Mouse (Mus musculus) urinary bladder, postnatal 10 days (tissue): ENCODE results near the gene Aqp7.

Experiments used
- DNase-seq: peaks from one replicate; pipeline ENCODE4 v3.0.0; 2022; ENCODE audit warnings: low spot score

Aqp7 gene

GRCm38 (mm10) chr4:41057361-41057760 lies 9.4 kb upstream of the Aqp7 start:
- DNase-seq: no peak

DNA sequence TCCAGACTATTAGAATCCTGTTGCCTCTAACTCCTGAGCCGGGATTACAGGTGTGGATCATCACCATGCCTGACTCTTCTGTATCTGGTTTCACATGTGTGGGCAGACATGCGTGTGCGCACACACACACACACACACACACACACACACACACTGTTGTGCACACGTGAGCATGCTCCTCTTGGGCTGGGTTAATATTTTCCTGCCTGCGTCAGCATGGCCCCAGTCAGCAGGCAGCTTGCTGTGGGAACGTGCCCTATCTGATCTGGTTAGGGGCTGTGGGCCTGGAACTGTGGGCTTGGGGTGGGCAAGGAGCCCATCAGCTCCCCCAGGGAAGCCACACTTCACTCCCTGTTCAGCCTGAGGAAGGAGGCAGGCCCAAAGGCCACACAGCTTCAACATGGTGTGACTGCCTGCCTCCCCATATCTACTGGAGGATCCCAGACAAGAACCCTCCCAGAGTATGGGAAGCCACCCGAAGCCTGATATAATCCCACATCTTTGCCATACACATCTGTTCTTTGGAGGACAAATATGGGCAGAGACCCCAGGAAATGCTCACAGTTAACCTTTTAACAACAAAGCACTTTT lies 8.9 kb upstream of the Aqp7 start:
- no peak for DNase-seq

GRCm38 (mm10) chr4:41056253-41056652 lies 8.3 kb upstream of the Aqp7 start:
- DNase-seq: no peak

DNA sequence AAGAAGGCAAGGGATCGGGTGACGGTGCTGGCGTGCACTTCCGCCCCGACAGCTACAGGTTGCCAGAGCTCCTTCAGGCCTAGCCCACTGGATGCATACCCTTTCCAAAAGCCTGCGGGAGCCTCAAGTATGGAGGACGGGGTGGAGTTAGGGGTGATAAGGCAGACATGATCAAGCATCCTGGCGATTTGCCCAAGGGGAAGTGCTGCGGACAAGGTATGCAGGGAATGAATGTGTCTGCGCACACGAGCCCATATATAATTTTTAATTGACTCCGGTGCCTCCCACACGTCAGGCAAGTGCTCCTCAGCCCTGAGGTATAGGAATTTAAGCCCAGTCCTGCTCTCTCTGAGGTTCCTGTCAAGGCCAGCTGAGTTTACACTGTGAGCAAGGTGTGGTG lies 7.2 kb upstream of the Aqp7 start:
- DNase-seq: no peak

- no peak for DNase-seq
These were observed 3.8 kb upstream of the Aqp7 start for GRCm38 (mm10) chr4:41051781-41052180.

DNA sequence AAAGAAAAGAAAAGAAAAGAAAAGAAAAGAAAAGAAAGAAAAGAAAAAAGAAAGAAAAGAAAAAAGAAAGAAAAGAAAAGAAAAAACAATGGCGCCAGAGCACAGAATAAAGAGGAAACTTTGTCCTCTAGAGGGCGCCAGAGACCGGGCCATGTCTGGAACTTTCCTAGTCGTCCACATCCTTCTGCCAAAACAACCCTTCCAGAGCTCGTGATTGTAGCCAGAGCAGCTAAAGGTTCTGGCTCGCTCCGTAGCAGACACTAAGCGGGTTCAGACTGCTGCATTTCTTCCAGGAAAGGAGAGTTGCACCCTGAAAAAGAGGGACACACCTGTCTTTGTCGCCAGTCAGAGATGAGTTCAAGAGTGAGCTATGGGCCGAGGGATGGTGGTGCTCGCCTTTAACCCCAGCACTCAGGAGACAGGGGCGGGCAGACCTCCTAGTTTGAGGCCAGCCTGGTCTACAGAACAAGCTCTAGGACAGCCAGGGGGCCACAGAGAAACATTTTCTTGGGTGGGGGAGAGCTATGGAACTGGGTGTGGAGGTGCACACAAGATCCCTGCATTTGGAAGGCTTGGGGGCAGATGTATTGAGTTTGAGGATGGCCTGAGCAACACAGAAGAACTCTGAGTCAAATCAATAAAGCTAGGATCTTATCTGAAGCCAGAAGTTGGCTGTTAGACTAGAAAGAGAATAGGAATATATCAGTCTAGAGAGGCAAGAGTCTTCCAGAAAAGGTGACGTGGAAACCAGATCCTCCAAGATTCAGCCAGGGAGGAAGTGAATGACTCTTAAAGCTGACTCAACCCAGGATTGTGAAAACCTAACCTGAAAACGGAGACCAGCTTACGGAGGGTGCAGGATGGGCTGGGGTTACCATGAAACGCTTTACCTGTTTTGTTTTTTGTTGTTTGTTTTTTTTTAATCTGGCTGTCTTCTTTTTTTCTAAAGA lies 3.1 kb upstream of the Aqp7 start:
- peak; percentile 43 for DNase-seq

DNA sequence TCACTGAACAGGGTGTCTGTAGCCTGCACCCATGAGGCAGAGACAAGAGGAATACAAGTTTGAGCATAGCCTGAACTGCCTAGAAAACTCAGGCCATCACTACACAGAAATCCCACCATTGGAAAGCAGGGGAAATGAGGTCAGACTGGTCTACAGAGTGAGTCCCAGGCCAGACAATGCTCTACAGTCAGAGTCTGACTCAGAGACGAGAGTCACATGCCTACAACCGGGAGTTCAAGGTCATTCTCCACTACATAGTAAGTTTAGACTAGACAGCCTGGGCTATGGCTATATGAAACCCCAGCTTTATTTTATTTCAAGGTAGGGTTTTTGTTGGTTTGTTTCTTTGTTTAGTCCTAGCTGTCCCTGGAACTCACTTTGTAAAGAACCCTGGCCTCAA lies 987 bp upstream of the Aqp7 start:
- no peak for DNase-seq

- DNase-seq: no peak
These were observed 1.6 kb downstream of the Aqp7 start for GRCm38 (mm10) chr4:41046254-41046795.

- DNase-seq: no peak
These were observed 2.7 kb downstream of the Aqp7 start for GRCm38 (mm10) chr4:41045288-41045687.

DNA sequence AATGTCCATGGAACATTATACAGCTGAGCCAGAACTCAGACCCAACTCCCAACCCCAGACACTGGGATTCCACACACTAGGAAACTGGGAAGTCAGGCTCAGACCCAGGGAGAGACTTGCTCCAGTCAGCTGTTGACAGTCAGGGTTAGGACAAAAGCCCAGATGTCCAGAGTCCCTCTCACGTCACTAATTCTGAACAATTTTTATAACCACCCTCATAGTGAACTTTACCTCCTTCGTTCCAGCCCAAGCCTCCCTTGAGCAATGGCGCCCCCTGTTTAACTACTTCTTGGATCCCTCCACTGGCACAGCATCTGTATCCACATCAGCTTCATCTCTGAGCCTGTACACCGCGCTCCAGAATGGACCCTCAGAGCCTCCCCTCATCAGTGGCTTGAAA lies 4.0 kb downstream of the Aqp7 start:
- DNase-seq: no peak

- DNase-seq: no peak
These were observed 5.1 kb downstream of the Aqp7 start for GRCm38 (mm10) chr4:41042880-41043279.

GRCm38 (mm10) chr4:41040983-41041382 lies 7.0 kb downstream of the Aqp7 start:
- no peak for DNase-seq

- no peak for DNase-seq
These were observed 10.0 kb downstream of the Aqp7 start for GRCm38 (mm10) chr4:41037942-41038341.

DNA sequence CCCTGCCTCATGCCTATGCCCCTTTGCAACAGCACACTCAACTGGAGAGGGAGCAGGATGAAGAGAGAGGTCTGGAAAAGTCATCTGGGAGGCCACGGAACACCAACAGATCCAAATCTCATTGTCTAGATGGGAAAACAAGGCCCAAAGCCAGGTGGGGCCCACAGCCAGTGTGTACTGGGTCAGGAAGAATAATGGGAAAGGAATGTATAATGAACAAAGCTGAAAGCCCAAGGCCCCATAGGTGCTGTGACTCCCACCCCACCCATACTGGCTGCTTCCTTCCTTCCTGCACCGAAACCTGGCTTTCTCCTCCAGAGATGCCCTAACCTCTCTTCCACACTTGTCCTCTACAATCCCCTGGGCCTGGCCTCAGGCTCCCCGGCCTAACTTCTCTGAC lies 16.7 kb downstream of the Aqp7 start:
- no peak for DNase-seq

DNA sequence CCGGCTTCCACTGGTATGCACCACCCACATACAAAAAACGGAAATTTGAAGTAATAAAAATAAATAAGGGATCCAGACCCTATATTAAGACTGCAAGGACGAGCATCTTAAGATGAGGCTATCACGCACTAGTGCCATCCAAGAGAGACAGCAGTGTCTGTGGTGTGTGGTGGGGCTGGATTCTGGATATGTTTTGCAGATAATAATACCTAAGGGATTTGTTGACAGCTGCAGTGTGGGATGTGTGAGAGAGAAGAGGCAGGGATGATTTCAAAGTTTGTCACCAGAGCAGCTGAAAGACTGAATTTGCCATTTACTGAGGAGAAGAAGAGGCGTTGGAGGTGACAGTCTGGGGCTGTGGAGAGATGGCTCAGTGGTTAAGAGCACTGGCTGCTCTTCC lies 18.6 kb downstream of the Aqp7 start:
- DNase-seq: no peak

GRCm38 (mm10) chr4:41028272-41028671 lies 19.7 kb downstream of the Aqp7 start:
- DNase-seq: no peak

DNA sequence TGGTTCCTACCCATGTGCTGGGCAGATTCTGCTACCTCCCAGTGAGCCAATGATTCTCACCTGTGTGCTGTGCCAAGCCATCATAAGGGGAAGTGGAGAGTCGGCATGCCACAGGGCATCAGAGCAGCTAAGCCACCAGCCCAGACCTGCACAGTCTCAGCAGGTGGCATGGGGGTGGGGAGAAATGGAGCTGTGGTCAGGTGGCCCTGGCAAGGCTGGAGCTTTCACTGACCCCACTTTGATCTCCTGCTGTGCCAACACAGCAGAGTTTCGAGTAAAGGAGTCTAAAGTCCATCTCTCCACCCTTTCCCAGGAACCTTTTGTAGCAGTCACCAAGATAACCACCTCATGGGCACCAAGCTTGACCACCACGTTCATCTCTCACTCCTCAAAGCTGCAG lies 20.1 kb downstream of the Aqp7 start:
- no peak for DNase-seq

DNA sequence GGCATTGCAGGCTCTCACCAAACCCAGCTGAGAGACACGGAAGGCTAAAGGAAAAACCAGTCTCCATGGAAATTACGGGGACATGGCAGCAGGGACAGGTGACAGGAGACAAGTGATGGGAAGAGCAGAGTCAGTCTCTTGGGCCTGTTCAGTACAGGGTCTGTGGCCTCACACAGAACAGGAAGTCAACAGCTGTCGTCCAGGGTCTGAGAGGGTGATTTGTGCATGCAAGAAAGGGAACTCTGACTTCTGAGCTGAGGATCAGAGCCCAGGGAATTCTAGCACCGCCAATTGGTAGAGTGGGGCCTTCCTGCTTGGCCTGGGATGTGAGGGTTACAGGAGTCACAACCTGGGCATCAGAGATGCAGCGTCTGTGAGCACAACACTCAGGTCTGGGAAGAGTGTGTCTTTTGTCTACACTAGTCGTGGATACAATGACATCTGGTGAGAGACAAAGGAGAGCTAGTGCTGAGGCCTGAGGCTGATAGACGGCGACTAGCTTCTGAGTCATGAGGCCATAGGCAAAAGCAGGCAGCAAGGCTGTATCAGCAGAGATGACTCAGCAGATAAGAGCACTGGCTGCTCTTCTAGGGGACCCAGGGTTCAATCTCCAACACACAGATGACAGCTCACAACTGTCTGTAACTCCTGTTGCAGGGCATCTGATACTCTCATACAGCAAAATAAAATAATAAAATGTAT lies 21.7 kb downstream of the Aqp7 start:
- DNase-seq: no peak

DNA sequence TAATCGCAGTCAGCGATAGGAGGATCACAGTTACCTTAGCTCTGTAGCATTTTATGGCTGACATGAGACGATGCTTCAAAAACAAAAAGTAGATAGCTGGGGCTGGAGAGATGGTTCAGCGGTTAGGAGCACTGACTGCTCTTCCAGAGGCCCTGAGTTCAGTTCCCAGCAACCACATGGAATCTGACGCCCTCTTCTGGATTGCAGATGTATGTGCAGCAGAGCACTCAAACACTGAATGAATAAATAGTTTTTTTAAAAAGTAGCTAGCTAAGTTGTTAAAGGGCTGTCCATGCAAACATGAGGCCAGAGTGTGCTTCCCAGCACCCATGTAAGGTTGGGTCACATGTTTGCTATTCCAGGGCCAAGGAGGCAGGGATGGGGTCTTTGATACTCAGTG lies 26.8 kb downstream of the Aqp7 start:
- no peak for DNase-seq

DNA sequence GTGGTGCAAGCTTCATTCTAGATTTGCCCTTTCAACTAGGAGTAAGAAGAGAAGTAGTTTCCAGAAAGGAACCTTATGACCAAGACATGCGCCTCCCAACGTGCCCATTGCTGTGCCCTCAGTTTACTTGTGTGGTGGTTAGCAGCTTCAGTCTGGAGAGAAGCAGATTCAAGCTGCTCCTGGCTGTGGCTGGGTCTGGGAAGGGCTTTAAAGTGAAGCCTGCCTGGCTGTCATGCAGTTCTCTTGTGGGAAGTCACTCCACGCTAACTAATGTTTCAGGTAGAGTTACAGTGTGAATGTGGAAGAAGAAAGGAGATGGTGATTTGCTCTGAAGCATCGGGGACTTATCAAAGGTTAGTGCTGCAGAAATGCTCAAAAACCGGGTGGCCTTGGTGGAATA lies 32.1 kb downstream of the Aqp7 start:
- no peak for DNase-seq

- DNase-seq: no peak
These were observed 34.6 kb downstream of the Aqp7 start for GRCm38 (mm10) chr4:41013351-41013750.

GRCm38 (mm10) chr4:41000842-41001639 lies 46.9 kb downstream of the Aqp7 start:
- no peak for DNase-seq
